Mouse (Mus musculus) right cerebral cortex, adult 18-20 months (tissue): ENCODE results near the gene Tmem150c.

Source experiments
- DNase-seq: peaks from one replicate; pipeline ENCODE4 v3.0.0; 2022; ENCODE audit warnings: mixed read lengths

Gene Tmem150c

DNA sequence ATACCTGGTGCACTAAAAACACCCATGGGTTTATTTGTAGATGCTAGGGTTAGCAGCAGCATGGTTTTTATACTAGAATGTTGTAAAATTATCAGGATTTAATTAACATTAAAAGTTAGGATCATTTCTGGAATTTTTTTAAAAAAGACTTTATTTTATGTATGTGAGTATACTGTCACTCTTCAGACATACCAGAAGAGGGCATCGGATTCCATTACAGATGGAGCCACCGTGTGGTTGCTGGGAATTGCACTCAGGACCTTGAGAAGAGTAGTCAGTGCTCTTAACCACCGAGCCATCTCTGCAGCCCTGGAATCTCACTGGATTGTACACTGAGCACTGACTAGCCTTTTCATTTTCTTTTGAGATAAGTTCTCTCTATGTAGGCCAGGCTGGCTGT is 109.7 kb downstream of the Tmem150c start:
- no peak for DNase-seq

GRCm38 (mm10) chr5:100047871-100048270 is 111.7 kb downstream of the Tmem150c start:
- DNase-seq: no peak

DNA sequence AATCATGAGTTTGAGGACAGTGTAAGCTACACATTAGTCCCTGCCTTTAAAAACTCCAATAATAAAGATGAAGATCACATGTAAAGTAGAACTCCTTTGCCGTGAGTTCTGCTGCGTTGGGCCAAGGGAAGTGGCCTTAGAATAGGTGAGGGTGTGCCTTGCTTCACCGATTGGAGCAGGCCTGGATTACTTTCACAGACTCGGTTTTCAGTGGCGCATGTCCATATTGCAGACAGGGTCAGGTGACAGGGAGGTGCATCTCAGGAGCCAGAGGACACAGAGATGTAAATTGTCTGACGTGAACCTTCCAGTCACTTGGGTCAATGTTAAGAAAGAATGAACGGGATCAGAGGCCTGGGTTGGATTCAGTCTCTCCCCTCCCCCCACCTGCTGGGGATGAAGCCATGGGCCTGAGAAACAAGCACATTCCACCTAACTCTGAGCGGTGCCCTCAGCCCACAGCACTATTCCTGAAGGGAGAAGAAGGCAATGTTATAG is 112.4 kb downstream of the Tmem150c start:
- DNase-seq: no peak

- DNase-seq: no peak
Measured at GRCm38 (mm10) chr5:100046096-100046495, 113.5 kb downstream of the Tmem150c start.

DNA sequence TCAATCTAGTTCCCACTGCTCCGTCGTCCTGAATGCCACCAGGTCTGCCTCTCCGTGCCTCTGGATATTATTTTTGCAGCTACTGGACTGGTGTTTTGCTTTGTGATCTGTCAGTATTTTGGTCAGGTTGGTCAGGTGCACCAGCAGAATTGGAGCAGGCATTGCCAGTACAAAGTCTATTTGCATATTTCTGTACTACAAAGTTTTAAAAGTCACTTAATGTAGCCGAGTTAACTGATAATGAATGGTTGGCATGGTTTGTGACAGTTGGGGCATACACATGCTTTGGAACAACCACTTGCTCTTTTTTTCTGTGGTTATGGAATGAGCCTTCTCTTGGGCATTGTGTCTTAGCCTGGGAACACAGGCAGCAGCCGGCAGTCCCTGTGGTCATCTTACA is 115.0 kb downstream of the Tmem150c start:
- DNase-seq: no peak

- no peak for DNase-seq
Measured at GRCm38 (mm10) chr5:100044030-100044429, 115.6 kb downstream of the Tmem150c start.

DNA sequence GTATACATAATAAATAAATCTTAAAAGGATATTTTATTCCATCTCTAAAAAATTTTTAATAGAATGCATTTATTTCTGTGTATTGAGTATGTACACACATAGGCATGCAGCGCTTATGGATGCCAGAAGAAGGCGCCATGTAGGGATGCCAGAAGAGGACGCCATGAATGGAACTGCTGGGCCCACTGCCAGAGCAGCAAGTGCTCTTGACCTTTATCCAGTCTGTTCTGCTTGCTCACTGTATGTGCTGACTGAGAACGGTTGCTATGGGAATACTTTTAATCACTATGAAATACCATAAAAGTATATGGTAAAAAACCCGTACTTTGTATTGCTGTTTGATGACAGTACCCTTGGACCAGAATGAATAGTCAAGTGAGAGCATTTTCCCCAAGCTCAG is 116.2 kb downstream of the Tmem150c start:
- DNase-seq: no peak

GRCm38 (mm10) chr5:100042467-100042866 is 117.1 kb downstream of the Tmem150c start:
- no peak for DNase-seq

DNA sequence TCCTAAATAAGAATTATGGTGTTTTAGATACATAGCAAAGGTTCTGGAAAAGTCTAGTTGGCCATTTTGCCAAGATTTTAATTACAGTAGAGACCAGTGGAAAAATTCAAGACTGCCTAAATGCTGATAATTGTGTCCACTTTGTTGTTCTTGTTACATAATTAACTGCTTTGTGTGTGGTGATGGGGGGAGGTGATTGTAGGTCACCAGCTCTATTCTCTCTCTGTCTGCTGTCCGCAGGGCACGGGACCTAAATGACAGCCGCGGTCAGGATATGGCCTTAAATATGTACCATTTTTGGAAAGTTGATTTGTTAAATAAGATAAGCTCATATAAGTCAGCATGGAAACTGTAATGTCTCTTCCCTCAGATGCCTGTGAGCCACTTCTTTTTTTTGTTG is 118.3 kb downstream of the Tmem150c start:
- DNase-seq: no peak

DNA sequence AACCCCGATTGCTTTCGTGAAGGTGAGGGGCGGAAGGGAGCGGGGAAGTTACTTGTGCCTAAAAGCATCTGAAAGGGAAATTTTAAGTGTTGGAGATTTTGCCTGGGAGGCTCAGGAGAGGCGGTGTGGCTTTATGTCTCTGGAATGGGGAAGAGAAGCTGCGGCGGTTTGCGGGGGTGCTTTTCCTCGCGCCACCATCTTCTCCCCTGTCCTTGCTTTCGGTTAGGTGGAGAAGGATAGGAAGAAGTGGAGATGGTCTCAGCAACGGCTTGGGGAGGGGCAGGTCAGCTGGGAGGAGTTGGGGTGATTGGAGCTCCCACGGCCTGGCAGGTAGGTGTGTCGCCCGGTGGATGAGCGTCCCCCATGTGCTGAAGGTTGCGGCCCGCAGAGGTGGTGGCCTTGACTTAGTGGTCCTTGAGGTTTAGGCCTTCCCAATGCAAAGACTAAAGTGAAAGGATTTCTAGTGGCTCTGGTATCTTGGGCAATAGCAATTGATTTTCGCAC is 119.3 kb downstream of the Tmem150c start:
- peak; percentile 32 for DNase-seq

GRCm38 (mm10) chr5:100039602-100040142 is 119.9 kb downstream of the Tmem150c start, which contains the start of the genes Hnrnpdl and Enoph1:
Gene Hnrnpdl (minus strand): TSS chr5:100039664.
Gene Enoph1 (plus strand): TSS chr5:100039985.
- peak; percentile 96 for DNase-seq

DNA sequence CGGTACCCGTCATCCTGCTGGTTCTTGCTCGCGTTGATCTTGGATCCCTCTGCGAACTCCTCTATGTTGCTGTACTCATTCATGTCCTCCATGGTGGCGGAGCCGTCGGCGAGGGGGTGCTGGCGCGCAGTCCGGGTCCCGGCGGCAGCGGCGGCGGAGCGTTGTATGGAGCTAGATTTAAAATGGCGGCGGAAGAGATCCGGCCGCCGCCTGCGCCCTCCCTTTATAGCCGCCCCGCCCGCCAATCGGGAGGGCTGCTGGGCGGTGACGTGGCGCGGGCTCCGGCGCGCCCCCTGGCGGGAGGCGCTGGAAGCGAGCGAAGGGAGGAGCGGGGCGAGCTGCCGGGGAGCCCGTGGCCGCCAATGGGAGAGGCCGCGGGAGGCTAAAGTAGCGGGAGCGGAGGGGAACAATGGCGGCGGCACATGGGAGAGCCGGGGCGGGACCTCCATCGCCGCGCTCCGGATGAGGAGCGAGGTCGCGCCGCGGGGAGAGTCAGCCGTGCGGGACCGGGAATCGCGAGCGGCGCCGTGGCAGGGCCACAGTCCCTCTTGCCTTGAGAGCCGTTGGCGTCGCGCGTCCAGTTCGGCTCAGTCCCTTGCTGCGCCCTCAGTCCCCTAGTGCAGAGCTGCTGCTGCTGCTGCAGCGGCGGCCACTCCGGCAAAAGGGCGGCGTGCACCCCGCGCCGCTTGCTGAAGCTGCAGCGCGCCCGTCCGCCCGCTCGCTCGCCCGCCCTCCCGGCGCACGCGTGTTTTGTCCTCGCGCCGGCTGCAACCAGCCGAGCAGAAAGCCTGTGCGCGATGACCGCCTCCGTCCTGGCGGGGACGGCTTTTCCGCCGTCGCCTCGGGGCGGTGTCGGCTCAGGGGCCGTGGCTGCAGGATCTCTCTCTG is 120.7 kb downstream of the Tmem150c start:
- peak; percentile 98 for DNase-seq

- peak; percentile 88 for DNase-seq
Measured at GRCm38 (mm10) chr5:100037965-100038713, 121.5 kb downstream of the Tmem150c start.

DNA sequence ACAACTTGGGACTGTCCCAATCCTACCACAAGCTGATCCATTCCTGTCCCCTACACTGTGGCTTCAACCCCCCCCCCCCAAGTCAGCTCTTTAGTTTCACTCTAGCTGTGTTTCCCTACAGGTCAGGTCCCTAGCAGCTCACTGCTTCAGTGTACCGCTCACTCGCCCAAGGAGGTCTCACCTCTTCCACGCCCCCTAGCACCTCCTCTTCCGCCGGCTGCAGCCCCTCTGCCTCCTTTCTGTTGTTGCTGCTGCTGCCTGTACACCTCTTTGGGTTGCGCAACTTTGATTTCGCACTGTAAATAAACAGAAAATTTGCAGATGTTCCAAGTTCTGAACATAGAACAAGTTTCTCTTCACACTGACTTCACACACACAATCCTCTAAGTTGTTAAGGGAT is 122.9 kb downstream of the Tmem150c start:
- no peak for DNase-seq

- no peak for DNase-seq
Measured at GRCm38 (mm10) chr5:100035950-100036349, 123.7 kb downstream of the Tmem150c start.

DNA sequence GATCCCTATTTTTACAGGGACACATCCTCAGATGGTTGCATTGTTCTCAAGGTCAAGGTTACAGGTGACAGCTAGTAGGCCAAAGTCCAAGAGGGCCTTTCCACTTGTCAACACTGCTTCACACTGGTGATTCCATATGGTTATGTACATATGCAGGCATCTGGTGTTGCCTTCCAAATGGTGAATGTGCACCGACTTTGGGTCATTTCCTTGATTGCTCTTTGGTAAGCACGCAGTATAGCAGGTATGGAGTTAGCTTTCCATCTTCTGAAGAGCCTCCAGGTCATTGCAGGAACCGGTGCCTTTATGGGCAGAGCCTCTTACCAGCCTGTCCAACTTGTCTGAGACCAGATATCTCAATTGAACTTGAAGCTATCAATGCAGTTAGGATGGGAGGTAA is 127.0 kb downstream of the Tmem150c start:
- DNase-seq: no peak

DNA sequence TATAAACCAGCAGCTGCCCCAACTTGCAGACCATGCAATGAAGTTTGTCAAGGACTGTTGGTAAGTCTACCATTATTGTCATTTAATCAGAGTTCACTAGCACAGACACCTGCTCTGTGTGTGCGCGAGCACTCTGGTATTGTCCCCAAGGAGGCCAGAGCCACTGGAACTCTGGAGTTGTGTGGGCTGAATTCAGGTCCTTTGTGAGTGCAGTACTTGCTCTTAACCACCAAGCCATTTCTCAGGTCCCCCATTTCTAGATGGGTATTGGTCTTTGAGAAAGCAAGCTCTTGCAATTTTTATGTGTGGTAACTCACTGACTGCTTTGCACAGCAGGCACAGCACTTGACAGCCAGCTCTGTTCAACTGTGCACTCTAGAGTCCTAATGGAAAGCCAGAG is 127.5 kb downstream of the Tmem150c start:
- DNase-seq: no peak

DNA sequence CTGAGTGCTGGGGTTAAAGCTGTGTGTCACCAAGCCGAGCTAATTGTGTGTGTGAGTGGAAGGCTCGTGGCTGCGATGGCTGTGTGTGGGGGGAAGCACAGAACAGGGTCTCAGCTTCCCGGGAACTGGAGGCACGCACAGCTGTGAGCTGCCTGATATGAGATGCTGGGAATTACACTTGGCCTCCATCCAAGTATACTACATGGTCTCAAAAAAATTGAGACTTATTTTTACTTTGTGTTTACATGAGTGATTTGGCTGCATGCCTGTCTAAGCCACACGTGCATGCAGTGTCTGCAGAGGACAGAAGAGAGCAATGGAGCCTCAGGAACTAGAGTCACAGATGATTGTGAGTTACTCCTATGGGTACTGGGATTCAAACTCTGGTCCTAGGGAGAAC is 129.5 kb downstream of the Tmem150c start:
- DNase-seq: no peak
